Mouse (Mus musculus): ENCODE measurements around the gene 1700015G11Rik. TPM values are rescaled to one million over a fixed set of nuclear protein-coding genes. Genes with fewer than 3 reads are reported as not detected.

Gene 1700015G11Rik
- polyA plus RNA-seq (2012; ENCODE audit: insufficient read depth, insufficient read length, low replicate concordance, missing spikeins), result not detected in 2 replicates

- TF ChIP-seq POLR2A (IDR thresholded peaks at IDR 0.05; ENCODE audit: insufficient read depth, low read depth, low read length) (no peak), CTCF (IDR thresholded peaks at IDR 0.05; ENCODE audit: insufficient read depth, low read depth, low read length) (no peak)
- no peak within 1 kb of the TSS for H3K27ac ChIP-seq (ENCODE audit: insufficient read depth, low read depth, low read length)
- H3K4me1 ChIP-seq (ENCODE audit: control insufficient read depth, insufficient read depth, low read length), result no peaks in the 10 kb centered on the region
- WGBS, result 89% methylated on average over 3 of the region's 3 CpGs
- no peak within 1 kb of the TSS for H3K4me3 ChIP-seq (ENCODE audit: insufficient read depth, low read depth, low read length)
Measured at GRCm38 (mm10) chr7:52015628-52016027, at the start of gene 1700015G11Rik. 1700015G11Rik (minus strand) TSS chr7:52015728.

GRCm38 (mm10) chr7:52056954-52057353 is 41.4 kb upstream of the 1700015G11Rik start:
- no peak overlapping the region for H3K27ac ChIP-seq (ENCODE audit: insufficient read depth, low read depth, low read length)
- H3K4me3 ChIP-seq (ENCODE audit: insufficient read depth, low read depth, low read length), result no peak overlapping the region
- H3K4me1 ChIP-seq (ENCODE audit: control insufficient read depth, insufficient read depth, low read length), result no peaks in the 10 kb centered on the region
- TF ChIP-seq POLR2A (IDR thresholded peaks at IDR 0.05; ENCODE audit: insufficient read depth, low read depth, low read length) (no peak), CTCF (IDR thresholded peaks at IDR 0.05; ENCODE audit: insufficient read depth, low read depth, low read length) (no peak)
- 75% methylated on average over 2 of the region's 2 CpGs for WGBS

GRCm38 (mm10) chr7:52056274-52056673 is 40.7 kb upstream of the 1700015G11Rik start:
- TF ChIP-seq CTCF (IDR thresholded peaks at IDR 0.05; ENCODE audit: insufficient read depth, low read depth, low read length) (no peak), POLR2A (IDR thresholded peaks at IDR 0.05; ENCODE audit: insufficient read depth, low read depth, low read length) (no peak)
- WGBS, result 69% methylated on average over 4 of the region's 4 CpGs
- Histone ChIP-seq H3K4me1 (ENCODE audit: control insufficient read depth, insufficient read depth, low read length) (no peaks in the 10 kb centered on the region), H3K4me3 (ENCODE audit: insufficient read depth, low read depth, low read length) (no peak overlapping the region), H3K27ac (ENCODE audit: insufficient read depth, low read depth, low read length) (no peak overlapping the region)

GRCm38 (mm10) chr7:52055831-52056230 is 40.3 kb upstream of the 1700015G11Rik start:
- WGBS, result 61% methylated on average over 2 of the region's 2 CpGs
- Histone ChIP-seq H3K4me1 (ENCODE audit: control insufficient read depth, insufficient read depth, low read length) (no peaks in the 10 kb centered on the region), H3K27ac (ENCODE audit: insufficient read depth, low read depth, low read length) (no peak overlapping the region), H3K4me3 (ENCODE audit: insufficient read depth, low read depth, low read length) (no peak overlapping the region)
- TF ChIP-seq POLR2A (IDR thresholded peaks at IDR 0.05; ENCODE audit: insufficient read depth, low read depth, low read length), result no peak
- TF ChIP-seq CTCF (IDR thresholded peaks at IDR 0.05; ENCODE audit: insufficient read depth, low read depth, low read length), result no peak

- WGBS, result 35% methylated on average over 8 of the region's 8 CpGs
- Histone ChIP-seq H3K27ac (ENCODE audit: insufficient read depth, low read depth, low read length) (no peak overlapping the region), H3K4me1 (ENCODE audit: control insufficient read depth, insufficient read depth, low read length) (no peaks in the 10 kb centered on the region), H3K4me3 (ENCODE audit: insufficient read depth, low read depth, low read length) (no peak overlapping the region)
- TF ChIP-seq CTCF (IDR thresholded peaks at IDR 0.05; ENCODE audit: insufficient read depth, low read depth, low read length) (no peak), POLR2A (IDR thresholded peaks at IDR 0.05; ENCODE audit: insufficient read depth, low read depth, low read length) (no peak)
Measured at GRCm38 (mm10) chr7:52037600-52038582, 22.4 kb upstream of the 1700015G11Rik start.

GRCm38 (mm10) chr7:52024050-52024626 is 8.6 kb upstream of the 1700015G11Rik start:
- Histone ChIP-seq H3K4me1 (ENCODE audit: control insufficient read depth, insufficient read depth, low read length) (no peaks in the 10 kb centered on the region), H3K27ac (ENCODE audit: insufficient read depth, low read depth, low read length) (no peak overlapping the region), H3K4me3 (ENCODE audit: insufficient read depth, low read depth, low read length) (no peak overlapping the region)
- WGBS, result 93% methylated on average over 5 of the region's 5 CpGs
- TF ChIP-seq CTCF (IDR thresholded peaks at IDR 0.05; ENCODE audit: insufficient read depth, low read depth, low read length), result no peak
- TF ChIP-seq POLR2A (IDR thresholded peaks at IDR 0.05; ENCODE audit: insufficient read depth, low read depth, low read length), result no peak

- Histone ChIP-seq H3K4me1 (ENCODE audit: control insufficient read depth, insufficient read depth, low read length) (no peaks in the 10 kb centered on the region), H3K27ac (ENCODE audit: insufficient read depth, low read depth, low read length) (no peak overlapping the region), H3K4me3 (ENCODE audit: insufficient read depth, low read depth, low read length) (no peak overlapping the region)
- no peak for TF ChIP-seq POLR2A (IDR thresholded peaks at IDR 0.05; ENCODE audit: insufficient read depth, low read depth, low read length)
- TF ChIP-seq CTCF (IDR thresholded peaks at IDR 0.05; ENCODE audit: insufficient read depth, low read depth, low read length), result no peak
- 86% methylated on average over 4 of the region's 4 CpGs for WGBS
Measured at GRCm38 (mm10) chr7:52022039-52022438, 6.5 kb upstream of the 1700015G11Rik start.

GRCm38 (mm10) chr7:52015180-52015579 is 348 bp downstream of the 1700015G11Rik start:
- Histone ChIP-seq H3K27ac (ENCODE audit: insufficient read depth, low read depth, low read length) (no peak overlapping the region), H3K4me1 (ENCODE audit: control insufficient read depth, insufficient read depth, low read length) (no peaks in the 10 kb centered on the region), H3K4me3 (ENCODE audit: insufficient read depth, low read depth, low read length) (no peak overlapping the region)
- 89% methylated on average over 1 of the region's 1 CpGs for WGBS
- no peak for TF ChIP-seq CTCF (IDR thresholded peaks at IDR 0.05; ENCODE audit: insufficient read depth, low read depth, low read length)
- no peak for TF ChIP-seq POLR2A (IDR thresholded peaks at IDR 0.05; ENCODE audit: insufficient read depth, low read depth, low read length)

- WGBS, result 76% methylated on average over 7 of the region's 7 CpGs
- Histone ChIP-seq H3K4me1 (ENCODE audit: control insufficient read depth, insufficient read depth, low read length) (no peaks in the 10 kb centered on the region), H3K27ac (ENCODE audit: insufficient read depth, low read depth, low read length) (no peak overlapping the region), H3K4me3 (ENCODE audit: insufficient read depth, low read depth, low read length) (no peak overlapping the region)
- no peak for TF ChIP-seq POLR2A (IDR thresholded peaks at IDR 0.05; ENCODE audit: insufficient read depth, low read depth, low read length)
- no peak for TF ChIP-seq CTCF (IDR thresholded peaks at IDR 0.05; ENCODE audit: insufficient read depth, low read depth, low read length)
Measured at GRCm38 (mm10) chr7:52013457-52013856, 2.1 kb downstream of the 1700015G11Rik start.

Measured in olfactory bulb, adult 2 months (tissue).